Mouse (Mus musculus) hindbrain, embryonic 15.5 days (tissue): ENCODE measurements around the gene Otx1. TPM values are rescaled to one million over a fixed set of nuclear protein-coding genes. Genes with fewer than 3 reads are reported as not detected.

Experiments
- ATAC-seq: fragments of 200-750 bp; cut with Nextera tagmentation; 2 replicates; pipeline ENCODE4 v1.8.0; 2017; ENCODE audit warnings: low read depth, moderate number of reproducible peaks, moderate TSS enrichment; ENCODE audit not compliant: low FRiP score
- H3K27ac ChIP-seq: fragments of 300-500 bp; sonication (generic); replicated peaks from 2 replicates; pipeline ENCODE4 v1.5.1; 2015; ENCODE audit warnings: mild to moderate bottlenecking, inconsistent platforms
- H3K27me3 ChIP-seq: fragments of 300-500 bp; sonication (generic); 2 replicates; pipeline ENCODE4 v1.6.1; 2015; ENCODE audit warnings: control low read depth, inconsistent platforms
- H3K36me3 ChIP-seq: fragments of 300-500 bp; sonication (generic); 2 replicates; pipeline ENCODE4 v1.6.1; 2015; ENCODE audit warnings: control low read depth, inconsistent platforms
- H3K4me1 ChIP-seq: fragments of 300-500 bp; sonication (generic); replicated peaks from 2 replicates; pipeline ENCODE4 v1.6.1; 2015; ENCODE audit warnings: control low read depth, inconsistent platforms
- H3K4me2 ChIP-seq: fragments of 300-500 bp; sonication (generic); 2 replicates; pipeline ENCODE4 v1.6.1; 2015; ENCODE audit warnings: moderate library complexity, mild to moderate bottlenecking, inconsistent platforms
- H3K4me3 ChIP-seq: fragments of 300-500 bp; sonication (generic); 2 replicates; pipeline ENCODE4 v1.5.1; 2015; ENCODE audit warnings: mild to moderate bottlenecking, inconsistent platforms
- H3K9ac ChIP-seq: fragments of 300-500 bp; sonication (generic); 2 replicates; pipeline ENCODE4 v1.6.1; 2015; ENCODE audit warnings: inconsistent platforms
- H3K9me3 ChIP-seq: fragments of 300-500 bp; sonication (generic); 2 replicates; pipeline ENCODE4 v1.6.1; 2016; ENCODE audit warnings: control low read depth, inconsistent platforms
- WGBS: fragments of 180-500 bp; shearing (Covaris S2); methylation state at CpG from one replicate; pipeline ENCODE4 v1.1.7; 2015; 5-methylcytosine and 5-hydroxymethylcytosine counted together
- polyA plus RNA-seq: library from polyadenylated mRNA; unstranded; fragments of >200 nt; fragmentation: Nextera tagmentation; extraction: Ambion mirVana; gene quantifications from 2 replicates; pipeline ENCODE4 v1.2.1, GENCODE M21; 2015

Otx1 gene
- polyA plus RNA-seq, 1 experiment from 2014 or later: 1.9 TPM

DNA sequence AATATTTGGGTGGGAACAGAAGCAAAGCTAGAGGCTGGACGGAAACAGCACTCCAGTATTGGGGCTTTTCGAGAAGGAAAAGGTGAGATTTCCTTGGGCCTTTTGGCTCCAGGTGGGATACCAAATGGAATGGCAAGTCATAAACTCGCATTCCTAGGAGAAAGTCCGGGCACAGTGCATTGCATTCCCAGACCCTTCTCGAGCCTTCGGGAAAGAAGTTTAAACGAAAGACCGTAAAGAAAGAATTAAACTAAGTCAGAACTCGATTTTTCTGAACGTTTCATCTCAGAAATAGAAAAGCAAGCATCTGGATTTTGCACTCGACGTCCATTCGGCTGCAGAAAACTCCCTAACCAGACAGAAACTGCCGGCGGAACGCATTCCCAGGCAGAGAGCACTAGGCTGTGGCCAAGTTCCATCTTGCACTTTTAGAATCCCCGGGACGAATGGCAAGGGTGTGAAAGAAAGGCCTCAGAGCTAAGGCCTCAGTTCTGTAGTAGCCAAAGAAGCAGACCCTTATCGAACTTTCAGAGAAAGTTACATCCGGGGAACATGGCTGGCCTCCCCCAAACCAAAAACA, 5.0 kb downstream of the Otx1 start:
- H3K27me3 ChIP-seq: peaks cover 49% of the 10 kb centered on the region
- H3K4me1 ChIP-seq: peaks cover 29% of the 10 kb centered on the region
- H3K9me3 ChIP-seq: no peaks in the 10 kb centered on the region
- ATAC-seq: no peak
- H3K4me2 ChIP-seq: no peak overlapping the region
- H3K9ac ChIP-seq: no peak overlapping the region
- no peaks in the 10 kb centered on the region for H3K36me3 ChIP-seq
- H3K4me3 ChIP-seq: no peak overlapping the region
- 2% methylated on average over 20 of the region's 20 CpGs for WGBS
- no peak overlapping the region for H3K27ac ChIP-seq

DNA sequence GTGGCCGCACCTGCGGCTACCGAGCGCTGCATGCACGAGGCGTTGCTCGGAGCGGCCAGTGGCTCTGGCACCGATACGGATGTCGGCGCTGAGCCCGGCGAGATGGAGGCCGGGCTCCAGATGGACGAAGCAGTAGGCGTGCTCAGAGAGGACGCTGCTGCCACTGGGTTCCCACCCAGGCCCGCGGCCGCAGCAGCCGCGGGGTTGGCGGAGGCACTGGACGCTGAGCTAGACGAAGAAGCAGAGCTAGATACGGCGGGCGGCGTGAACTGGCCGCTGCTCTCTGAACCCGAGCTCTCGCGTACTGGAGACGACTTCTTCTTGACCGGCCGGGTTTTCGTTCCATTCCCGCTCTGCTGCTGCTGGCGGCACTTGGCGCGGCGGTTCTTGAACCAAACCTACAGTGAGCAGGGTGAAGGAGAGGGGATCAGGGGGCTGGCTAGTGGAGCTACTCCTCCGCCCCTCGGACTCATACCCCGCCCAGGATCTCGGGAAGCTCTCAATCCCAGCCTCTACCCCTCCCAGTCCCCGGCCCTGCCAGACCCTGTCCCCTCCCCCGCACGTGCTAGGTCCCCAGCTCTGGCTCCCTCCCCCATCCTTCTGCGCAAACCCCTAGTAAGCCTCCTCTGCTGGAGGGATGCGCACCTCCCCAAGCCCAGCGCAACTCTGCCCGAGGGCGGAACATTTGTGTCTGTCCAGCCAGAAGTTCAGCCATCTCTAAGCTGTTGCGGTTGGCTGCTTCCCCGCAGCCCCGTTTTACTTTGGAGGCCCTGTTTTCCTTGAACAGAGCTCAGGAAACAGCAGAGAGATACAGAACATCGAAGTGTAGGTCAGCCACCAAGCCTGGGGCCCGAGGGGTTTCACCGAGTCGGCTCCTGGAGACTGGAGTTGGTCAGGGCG, 5.8 kb downstream of the Otx1 start:
- Histone ChIP-seq H3K36me3 (no peaks in the 10 kb centered on the region), H3K4me2 (peak overlapping the region; percentile 48), H3K9ac (no peak overlapping the region), H3K4me3 (peak overlapping the region; percentile 17), H3K9me3 (no peaks in the 10 kb centered on the region), H3K27ac (no peak overlapping the region), H3K4me1 (peaks cover 27% of the 10 kb centered on the region), H3K27me3 (peaks cover 48% of the 10 kb centered on the region)
- peak; percentile 38 for ATAC-seq
- under 1% methylated on average over 63 of the region's 63 CpGs for WGBS

DNA sequence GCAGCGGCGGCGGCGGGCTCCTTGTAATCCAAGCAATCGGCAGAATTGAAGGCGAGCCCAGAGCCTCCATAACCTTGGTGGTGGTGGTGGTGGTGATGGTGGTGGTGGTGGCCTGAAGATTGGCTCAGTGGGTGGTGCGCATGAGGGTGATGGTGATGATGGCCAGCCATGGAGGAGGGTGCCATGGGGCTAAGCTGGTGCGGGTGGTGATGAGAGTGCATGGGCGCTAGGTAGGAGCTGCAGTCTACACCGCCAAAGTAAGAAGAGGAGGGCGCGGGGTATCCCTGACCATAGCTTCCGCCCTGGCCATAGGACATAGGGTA, 6.4 kb downstream of the Otx1 start:
- Histone ChIP-seq H3K4me1 (peaks cover 20% of the 10 kb centered on the region), H3K9me3 (no peaks in the 10 kb centered on the region), H3K27me3 (peaks cover 46% of the 10 kb centered on the region), H3K9ac (no peak overlapping the region), H3K4me2 (peak overlapping the region; percentile 48), H3K4me3 (peak overlapping the region; percentile 17), H3K36me3 (no peaks in the 10 kb centered on the region), H3K27ac (no peak overlapping the region)
- WGBS: 2% methylated on average over 13 of the region's 13 CpGs
- no peak for ATAC-seq

DNA sequence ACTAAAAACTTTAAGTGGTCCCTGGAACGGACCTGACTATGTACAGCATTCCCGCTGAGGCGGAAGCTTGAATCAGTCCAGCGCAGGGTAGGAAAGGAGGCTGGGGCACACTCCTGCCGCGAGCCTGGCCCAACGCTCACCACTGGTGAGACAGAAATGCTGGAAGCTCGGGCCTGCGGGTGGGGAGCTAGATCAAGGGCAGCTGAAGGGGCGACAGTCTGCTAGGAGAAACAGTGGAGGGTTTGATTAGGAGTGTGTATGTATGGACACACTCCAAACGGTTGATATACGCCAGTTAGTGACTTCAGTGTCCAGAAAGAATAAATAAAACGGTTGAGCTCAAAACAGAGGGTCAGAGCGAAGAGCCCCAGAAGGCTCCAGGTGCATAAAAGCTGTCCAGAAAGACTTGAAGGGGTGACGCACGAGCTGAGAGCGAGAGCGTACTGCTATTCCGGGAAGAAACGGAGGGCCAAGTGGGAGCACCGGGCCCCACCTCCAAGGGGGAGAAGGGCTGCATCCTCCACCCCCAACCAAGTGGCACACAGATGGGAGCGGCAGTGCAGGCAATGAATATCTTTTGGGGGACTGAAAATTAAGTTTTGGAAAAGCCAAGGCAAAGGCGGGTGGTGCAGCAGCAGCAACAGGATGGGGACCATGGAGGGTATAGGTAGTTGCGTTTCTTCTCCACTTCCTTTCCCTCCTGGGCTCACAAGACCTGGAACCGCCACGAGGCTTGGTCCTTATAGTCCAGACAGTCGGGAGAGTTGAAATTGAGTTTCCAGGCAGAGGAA, 7.0 kb downstream of the Otx1 start:
- H3K4me3 ChIP-seq: peak overlapping the region; percentile 17; the same call in 1 of the 2 replicates
- ATAC-seq: no peak
- 4% methylated on average over 27 of the region's 27 CpGs for WGBS
- H3K4me2 ChIP-seq: no peak overlapping the region
- no peak overlapping the region for H3K9ac ChIP-seq
- no peaks in the 10 kb centered on the region for H3K36me3 ChIP-seq
- H3K27me3 ChIP-seq: peaks cover 49% of the 10 kb centered on the region
- no peaks in the 10 kb centered on the region for H3K9me3 ChIP-seq
- no peak overlapping the region for H3K27ac ChIP-seq
- H3K4me1 ChIP-seq: peaks cover 15% of the 10 kb centered on the region

DNA sequence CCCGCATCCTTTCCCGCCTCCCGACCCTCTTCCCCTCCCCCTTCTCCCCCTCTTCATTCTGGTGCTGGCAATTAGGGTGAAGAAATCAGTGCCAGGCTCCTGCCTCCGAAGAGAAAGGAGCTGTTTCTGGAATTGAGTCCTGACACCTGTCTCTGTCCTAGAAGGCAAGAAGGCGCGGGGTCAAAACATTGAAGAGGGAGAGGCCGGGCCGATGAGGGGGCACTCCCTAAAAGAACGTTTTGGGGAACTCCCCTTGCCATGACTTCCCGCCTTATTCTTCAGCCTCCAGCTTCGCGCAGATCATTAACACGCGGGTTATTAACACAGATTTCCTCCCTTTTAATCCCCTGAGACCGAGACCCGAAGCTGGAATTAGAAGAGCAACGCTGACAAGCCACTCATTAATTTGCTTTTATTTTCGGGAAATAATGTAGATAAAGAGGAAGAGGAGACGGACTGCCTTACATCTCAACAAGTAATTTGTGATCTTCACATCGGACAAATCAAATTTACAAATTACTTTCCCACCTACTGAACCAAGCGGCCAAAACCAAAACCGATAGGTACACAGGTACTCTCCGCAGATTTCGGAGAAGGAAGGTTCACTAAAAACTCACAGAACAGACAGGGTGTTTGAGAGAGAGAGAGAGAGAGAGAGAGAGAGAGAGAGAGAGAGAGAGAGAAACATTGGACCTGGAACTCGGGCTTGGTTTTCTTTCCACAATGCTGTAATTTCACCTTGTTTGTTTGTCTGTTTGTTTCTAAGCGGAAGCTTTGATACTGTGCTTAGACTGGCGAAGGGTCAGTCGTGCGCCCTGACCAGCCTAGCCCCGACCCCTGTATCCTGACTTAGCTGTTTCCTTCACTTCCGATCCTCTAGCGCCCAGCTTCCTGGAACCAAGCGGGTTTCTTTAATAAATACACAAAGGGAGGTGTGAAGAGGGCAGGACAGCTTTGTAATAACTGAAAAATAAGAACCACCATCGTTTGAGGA, 8.0 kb downstream of the Otx1 start:
- Histone ChIP-seq H3K4me2 (no peak overlapping the region), H3K9me3 (no peaks in the 10 kb centered on the region), H3K27ac (no peak overlapping the region), H3K27me3 (peaks cover 45% of the 10 kb centered on the region), H3K4me1 (peaks cover 13% of the 10 kb centered on the region), H3K4me3 (no peak overlapping the region), H3K36me3 (no peaks in the 10 kb centered on the region), H3K9ac (no peak overlapping the region)
- 4% methylated on average over 34 of the region's 34 CpGs for WGBS
- no peak for ATAC-seq

DNA sequence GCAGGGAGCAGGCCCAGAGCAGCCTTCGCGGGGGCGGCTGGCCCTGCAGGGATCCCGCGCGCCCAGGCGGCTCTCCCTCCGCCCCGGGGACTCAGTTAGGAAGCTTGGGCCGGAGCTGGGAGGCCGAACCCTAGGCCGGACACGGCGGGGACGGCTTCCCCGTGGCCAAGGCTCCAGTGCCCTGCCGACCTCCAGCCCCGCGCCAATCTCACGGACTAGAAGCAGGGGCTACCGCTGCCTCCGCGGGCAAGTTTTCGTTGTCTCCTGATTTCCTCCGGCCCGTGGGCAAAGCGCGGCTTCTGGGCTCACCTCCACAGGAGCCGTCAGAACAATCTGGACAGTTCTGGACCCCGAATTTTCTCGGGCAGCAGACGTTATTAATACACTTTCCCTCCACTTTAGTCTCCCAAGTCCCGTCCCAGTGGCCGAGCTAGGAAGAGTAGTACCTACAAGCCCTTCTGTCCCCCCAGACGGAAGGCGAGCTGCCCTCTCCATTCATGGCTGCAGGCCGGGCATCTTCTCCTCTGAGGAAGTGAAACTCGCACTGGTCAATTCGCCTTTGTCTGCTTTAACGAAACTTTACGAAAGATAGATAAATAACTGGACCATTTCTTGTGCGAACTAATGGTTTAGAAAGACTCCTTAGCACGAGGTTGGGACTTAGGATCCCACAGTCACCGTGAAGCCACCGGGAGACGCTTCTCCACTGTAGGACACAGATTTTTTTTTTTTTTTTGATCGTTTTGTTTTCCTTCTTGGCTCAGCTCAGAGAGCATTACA, 8.9 kb downstream of the Otx1 start:
- Histone ChIP-seq H3K9ac (no peak overlapping the region), H3K4me2 (0 out of 2 replicates have a peak overlapping the region, but pooled peaks have one; percentile 16), H3K36me3 (no peaks in the 10 kb centered on the region), H3K9me3 (no peaks in the 10 kb centered on the region), H3K27me3 (peaks cover 44% of the 10 kb centered on the region), H3K4me1 (peaks cover 13% of the 10 kb centered on the region), H3K4me3 (no peak overlapping the region), H3K27ac (no peak overlapping the region)
- ATAC-seq: no peak
- 1% methylated on average over 46 of the region's 47 CpGs for WGBS

DNA sequence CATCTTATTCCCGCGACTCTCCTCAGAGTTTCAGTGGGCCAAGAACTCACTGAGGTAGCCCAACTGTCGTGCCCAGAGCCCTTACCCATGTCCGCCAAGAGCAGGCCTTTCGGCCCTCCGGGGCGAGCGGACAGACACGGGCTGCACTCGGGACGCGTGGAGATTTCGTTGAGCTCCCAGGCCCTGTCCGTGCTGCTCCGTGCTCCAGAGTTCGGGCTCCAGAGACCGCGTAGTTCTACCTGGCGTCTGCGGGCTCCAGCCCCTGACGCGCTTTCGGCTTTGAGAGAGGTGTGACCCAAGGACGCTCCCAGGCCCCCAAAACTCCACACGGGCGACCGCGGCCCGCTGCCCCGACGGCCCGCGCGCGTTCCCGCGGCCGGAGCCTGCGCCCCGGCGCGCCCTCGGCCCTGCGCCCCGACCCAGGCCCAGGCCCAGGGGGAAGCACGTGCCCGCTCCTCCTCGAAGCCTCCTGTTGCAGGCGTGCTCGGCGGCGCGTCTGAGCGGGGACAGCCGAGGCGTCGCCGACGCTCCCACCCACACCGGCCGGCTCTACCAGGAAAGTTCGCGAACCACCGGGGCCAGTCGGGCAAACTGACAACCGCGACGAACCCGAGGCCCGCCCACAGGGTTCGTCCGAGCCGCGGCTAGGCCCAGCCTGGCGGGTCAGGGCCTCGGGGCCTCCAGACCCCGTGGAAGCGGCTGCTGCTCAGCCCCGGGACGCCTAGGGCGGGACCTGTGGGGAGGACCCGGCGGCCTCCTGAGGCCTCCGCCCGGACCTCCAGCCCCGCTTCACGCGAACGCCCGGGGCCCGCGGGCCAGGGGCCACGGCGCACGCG, 9.7 kb downstream of the Otx1 start:
- Histone ChIP-seq H3K4me3 (no peak overlapping the region), H3K27ac (no peak overlapping the region), H3K9me3 (no peaks in the 10 kb centered on the region), H3K36me3 (no peaks in the 10 kb centered on the region), H3K4me1 (peaks cover 13% of the 10 kb centered on the region), H3K4me2 (0 out of 2 replicates have a peak overlapping the region, but pooled peaks have one; percentile 16), H3K9ac (no peak overlapping the region), H3K27me3 (peaks cover 44% of the 10 kb centered on the region)
- 3% methylated on average over 86 of the region's 96 CpGs for WGBS
- no peak for ATAC-seq

DNA sequence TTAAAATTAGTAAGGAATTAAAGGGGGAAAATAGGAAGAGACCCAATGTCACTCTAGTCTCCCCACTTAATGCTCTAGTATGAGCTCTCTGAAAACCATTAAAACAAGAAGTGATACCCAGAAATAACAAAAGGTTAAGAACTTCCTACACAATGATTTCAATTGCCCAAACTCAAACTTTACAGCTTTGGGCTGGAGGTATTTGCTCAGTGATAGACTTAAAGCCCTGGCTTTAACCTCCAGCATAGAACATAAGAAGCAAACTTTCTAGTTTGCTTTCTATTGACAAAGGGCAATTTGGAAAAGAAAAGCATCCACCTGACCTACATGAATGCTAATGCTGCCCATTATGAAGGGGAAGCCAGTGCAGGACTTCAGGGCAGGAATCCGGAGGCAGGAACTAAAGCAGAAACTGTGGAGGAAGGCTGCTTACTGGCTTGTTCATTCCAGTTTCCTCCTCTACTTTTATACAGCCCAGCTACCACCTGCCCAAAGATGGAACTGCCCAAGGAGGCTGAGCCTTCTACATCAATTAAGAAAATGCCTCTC, 14.2 kb downstream of the Otx1 start:
- Histone ChIP-seq H3K4me3 (no peak overlapping the region), H3K4me1 (0 out of 2 replicates have a peak, but pooled peaks cover 5% of the 10 kb centered on the region), H3K36me3 (no peaks in the 10 kb centered on the region), H3K27me3 (peaks cover 53% of the 10 kb centered on the region), H3K9ac (no peak overlapping the region), H3K9me3 (no peaks in the 10 kb centered on the region), H3K4me2 (no peak overlapping the region), H3K27ac (no peak overlapping the region)
- WGBS: 61% methylated on average over 1 of the region's 1 CpGs
- ATAC-seq: no peak

DNA sequence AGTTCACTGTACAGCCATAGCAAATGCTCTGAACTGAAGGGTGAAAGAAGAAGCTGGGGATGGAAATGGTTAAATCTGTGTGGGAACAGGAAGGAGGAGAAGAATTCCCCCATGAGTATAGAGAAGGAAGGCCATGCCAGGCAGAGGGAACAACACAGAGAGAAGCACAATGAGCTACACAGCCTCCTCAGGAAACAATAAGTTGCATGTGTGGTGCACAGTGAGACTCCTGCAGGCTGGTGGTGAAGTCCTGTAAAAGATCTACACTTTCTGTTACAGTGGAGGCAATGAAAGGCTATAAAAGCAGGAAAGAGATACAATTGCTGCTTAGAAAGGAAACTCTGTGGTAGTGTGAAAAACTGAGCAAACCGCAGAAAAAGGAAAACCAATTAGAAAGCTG, 17.6 kb downstream of the Otx1 start:
- no peak for ATAC-seq
- no peak overlapping the region for H3K4me2 ChIP-seq
- peaks cover 41% of the 10 kb centered on the region for H3K27me3 ChIP-seq
- H3K27ac ChIP-seq: no peak overlapping the region
- no peaks in the 10 kb centered on the region for H3K4me1 ChIP-seq
- H3K9ac ChIP-seq: no peak overlapping the region
- H3K4me3 ChIP-seq: no peak overlapping the region
- no peaks in the 10 kb centered on the region for H3K36me3 ChIP-seq
- H3K9me3 ChIP-seq: no peaks in the 10 kb centered on the region
- WGBS: 52% methylated on average over 1 of the region's 1 CpGs

DNA sequence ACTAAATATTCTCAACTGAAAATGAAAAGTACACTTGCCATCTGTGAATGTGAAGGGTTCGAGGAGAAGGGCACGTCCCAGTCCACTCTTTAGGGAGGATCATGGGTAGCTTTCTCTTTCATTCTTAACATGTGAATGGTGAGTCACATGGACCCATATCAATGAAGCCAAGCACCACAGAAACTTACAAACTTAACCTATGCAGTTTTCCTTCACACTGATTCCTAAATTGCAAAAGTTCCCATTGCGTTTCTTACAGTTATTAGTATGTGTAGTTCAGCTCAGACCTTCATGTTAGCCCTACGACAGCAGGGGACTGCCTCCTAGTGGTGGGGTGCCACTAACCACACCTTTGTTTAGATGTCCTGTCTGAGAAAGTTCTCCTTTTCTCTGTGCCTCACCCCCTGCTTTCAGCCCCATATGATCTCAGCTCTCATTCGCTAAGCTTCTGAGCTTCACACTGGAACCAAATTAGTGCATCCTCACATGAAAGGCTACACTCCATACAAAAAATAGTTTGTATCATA, 28.6 kb downstream of the Otx1 start:
- Histone ChIP-seq H3K27ac (no peak overlapping the region), H3K4me2 (no peak overlapping the region), H3K27me3 (no peaks in the 10 kb centered on the region), H3K4me3 (no peak overlapping the region), H3K4me1 (no peaks in the 10 kb centered on the region), H3K9me3 (no peaks in the 10 kb centered on the region), H3K9ac (no peak overlapping the region), H3K36me3 (no peaks in the 10 kb centered on the region)
- 77% methylated on average over 5 of the region's 5 CpGs for WGBS
- ATAC-seq: no peak
